Mouse (Mus musculus) thymus, adult 2 months (tissue): Measurements from ENCODE around the gene Zfp385b.

Experiments
- CTCF ChIP-seq: fragments of 200-500 bp; IDR thresholded peaks from 2 replicates; pipeline ENCODE4 v1.5.1; 2012; ENCODE audit warnings: mild to moderate bottlenecking, control low read depth, low read length, moderate library complexity, borderline replicate concordance; ENCODE audit not compliant: control insufficient read depth, poor library complexity, insufficient read depth; ENCODE audit errors: extremely low read depth
- POLR2A ChIP-seq: fragments of 200-500 bp; IDR thresholded peaks from 2 replicates; pipeline ENCODE4 v1.6.1; 2012; ENCODE audit warnings: mild to moderate bottlenecking, low read length, control low read depth, moderate library complexity; ENCODE audit not compliant: control insufficient read depth, poor library complexity, insufficient read depth; ENCODE audit errors: extremely low read depth

DNA sequence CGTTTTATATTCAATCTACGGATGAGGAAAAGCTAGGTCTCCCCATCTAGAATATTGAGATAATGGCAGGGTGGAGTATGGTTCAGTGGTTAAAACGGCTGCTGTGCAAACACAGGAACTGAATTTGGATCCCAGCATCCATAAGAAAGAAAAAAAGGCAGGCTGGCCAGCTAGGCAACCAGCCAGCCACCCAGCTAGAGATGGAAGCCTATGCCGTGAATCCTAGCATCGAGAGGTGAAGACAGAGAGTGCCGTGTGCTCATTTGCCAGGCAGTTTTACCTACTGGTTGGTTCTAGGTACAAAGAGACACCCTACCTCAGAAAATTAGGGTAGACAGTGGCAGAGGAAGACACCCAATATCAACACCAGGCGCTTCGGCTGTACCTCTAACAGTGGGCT, 57.5 kb downstream of the Zfp385b start:
- TF ChIP-seq CTCF (no peak), POLR2A (no peak)
